Mouse (Mus musculus) small intestine, adult 2 months (tissue): ENCODE data around the gene Slc35a3. TPM values are rescaled to one million over a fixed set of nuclear protein-coding genes. Genes with fewer than 3 reads are reported as not detected.

Source experiments
- H3K27ac ChIP-seq: fragments of 200-500 bp; 2 replicates; pipeline ENCODE4 v1.5.1; 2012; ENCODE audit warnings: low read depth, low read length, control low read depth, inconsistent platforms; ENCODE audit not compliant: insufficient read depth
- H3K27me3 ChIP-seq: fragments of 200-500 bp; 2 replicates; pipeline ENCODE4 v1.6.1; 2012; ENCODE audit warnings: mild to moderate bottlenecking, moderate library complexity, low read length, inconsistent platforms; ENCODE audit not compliant: control insufficient read depth, insufficient read depth
- H3K36me3 ChIP-seq: fragments of 200-500 bp; 2 replicates; pipeline ENCODE4 v1.6.1; 2012; ENCODE audit warnings: mild to moderate bottlenecking, low read length, control low read depth, inconsistent platforms; ENCODE audit not compliant: control insufficient read depth, insufficient read depth
- H3K4me1 ChIP-seq: fragments of 200-500 bp; 2 replicates; pipeline ENCODE4 v1.6.1; 2012; ENCODE audit warnings: low read length, inconsistent platforms, mixed read lengths; ENCODE audit not compliant: control insufficient read depth, insufficient read depth, insufficient read length
- H3K4me3 ChIP-seq: fragments of 200-500 bp; 2 replicates; pipeline ENCODE4 v1.5.1; 2012; ENCODE audit warnings: low read depth, mild to moderate bottlenecking, control low read depth, inconsistent platforms, low read length, moderate library complexity
- CTCF ChIP-seq: fragments of 200-500 bp; IDR thresholded peaks from 2 replicates; pipeline ENCODE4 v1.5.1; 2012; ENCODE audit warnings: low read depth, mild to moderate bottlenecking, control low read depth, inconsistent platforms, low read length, moderate library complexity, mixed read lengths; ENCODE audit not compliant: insufficient replicate concordance, insufficient read length; ENCODE audit errors: extremely low read depth
- POLR2A ChIP-seq: fragments of 200-500 bp; IDR thresholded peaks from 2 replicates; pipeline ENCODE4 v1.6.1; 2012; ENCODE audit warnings: low read depth, mild to moderate bottlenecking, control low read depth, inconsistent platforms, low read length, moderate library complexity
- WGBS: fragments of 180-500 bp; shearing (Covaris S2); methylation state at CpG from one replicate; pipeline ENCODE4 v1.1.7; 2018; 5-methylcytosine and 5-hydroxymethylcytosine counted together
- polyA plus RNA-seq: library from polyadenylated mRNA; depleted of rRNA; stranded (reverse); fragments of >200 nt; gene quantifications from 2 replicates; pipeline ENCODE4 v1.2.3, GENCODE M21; 2012

Slc35a3 gene
- polyA plus RNA-seq, 1 experiment = 22.3 TPM

- no peaks in the 10 kb centered on the region for H3K36me3 ChIP-seq
- H3K27ac ChIP-seq = no peak overlapping the region
- WGBS = 79% methylated on average over 8 of the region's 8 CpGs
- TF ChIP-seq CTCF (no peak), POLR2A (no peak)
- H3K27me3 ChIP-seq = no peaks in the 10 kb centered on the region
- H3K4me1 ChIP-seq = no peaks in the 10 kb centered on the region
- no peak overlapping the region for H3K4me3 ChIP-seq
Observed at GRCm38 (mm10) chr3:116737326-116737731, 24.7 kb upstream of the Slc35a3 start.

- Histone ChIP-seq H3K27ac (no peak overlapping the region), H3K4me3 (no peak overlapping the region), H3K27me3 (no peaks in the 10 kb centered on the region), H3K4me1 (peaks cover 12% of the 10 kb centered on the region; the same call in 1 of the 2 replicates), H3K36me3 (no peaks in the 10 kb centered on the region)
- 80% methylated on average over 2 of the region's 2 CpGs for WGBS
- no peak for TF ChIP-seq POLR2A
- TF ChIP-seq CTCF = no peak
Observed at GRCm38 (mm10) chr3:116729483-116730174, 17.0 kb upstream of the Slc35a3 start.

- H3K4me1 ChIP-seq = peaks cover 18% of the 10 kb centered on the region; the same call in 1 of the 2 replicates
- no peaks in the 10 kb centered on the region for H3K27me3 ChIP-seq
- no peaks in the 10 kb centered on the region for H3K36me3 ChIP-seq
- 0 out of 2 replicates have a peak overlapping the region, but pooled peaks have one; percentile 16 for H3K4me3 ChIP-seq
- WGBS = 19% methylated on average over 9 of the region's 9 CpGs
- H3K27ac ChIP-seq = peak overlapping the region; percentile 90
- TF ChIP-seq CTCF (no peak), POLR2A (no peak)
Observed at GRCm38 (mm10) chr3:116726807-116727206, 14.2 kb upstream of the Slc35a3 start.

GRCm38 (mm10) chr3:116723496-116724481 is 11.2 kb upstream of the Slc35a3 start:
- WGBS = 33% methylated on average over 10 of the region's 10 CpGs
- TF ChIP-seq POLR2A (no peak), CTCF (no peak)

GRCm38 (mm10) chr3:116722980-116723379 is 10.3 kb upstream of the Slc35a3 start:
- H3K4me3 ChIP-seq = no peak overlapping the region
- no peaks in the 10 kb centered on the region for H3K36me3 ChIP-seq
- H3K4me1 ChIP-seq = peaks cover 18% of the 10 kb centered on the region; the same call in 1 of the 2 replicates
- no peaks in the 10 kb centered on the region for H3K27me3 ChIP-seq
- TF ChIP-seq POLR2A (no peak), CTCF (no peak)
- WGBS = 37% methylated on average over 4 of the region's 4 CpGs
- no peak overlapping the region for H3K27ac ChIP-seq

More at GRCm38 (mm10) chr3:116723496-116724481, 11.2 kb upstream of the Slc35a3 start:
- H3K4me1 ChIP-seq = peaks cover 20% of the 10 kb centered on the region; the same call in 1 of the 2 replicates
- H3K4me3 ChIP-seq = no peak overlapping the region
- H3K27me3 ChIP-seq = no peaks in the 10 kb centered on the region
- H3K36me3 ChIP-seq = no peaks in the 10 kb centered on the region
- peak overlapping the region; percentile 96 for H3K27ac ChIP-seq

GRCm38 (mm10) chr3:116718951-116719350 is 6.3 kb upstream of the Slc35a3 start:
- Histone ChIP-seq H3K4me3 (no peak overlapping the region), H3K36me3 (no peaks in the 10 kb centered on the region), H3K27me3 (no peaks in the 10 kb centered on the region), H3K4me1 (peaks cover 6% of the 10 kb centered on the region; the same call in 1 of the 2 replicates), H3K27ac (no peak overlapping the region)
- TF ChIP-seq CTCF (no peak), POLR2A (no peak)
- 40% methylated on average over 3 of the region's 3 CpGs for WGBS

- H3K27ac ChIP-seq = no peak overlapping the region
- TF ChIP-seq CTCF = no peak
- H3K27me3 ChIP-seq = no peaks in the 10 kb centered on the region
- H3K36me3 ChIP-seq = no peaks in the 10 kb centered on the region
- 16% methylated on average over 5 of the region's 5 CpGs for WGBS
- no peak overlapping the region for H3K4me3 ChIP-seq
- peaks cover 7% of the 10 kb centered on the region; the same call in 1 of the 2 replicates for H3K4me1 ChIP-seq
Observed at GRCm38 (mm10) chr3:116713031-116713430, 400 bp upstream of the Slc35a3 start.
